Comparison of ENCODE assay signal across 8 mouse cellular contexts in the genomic region with DNA sequence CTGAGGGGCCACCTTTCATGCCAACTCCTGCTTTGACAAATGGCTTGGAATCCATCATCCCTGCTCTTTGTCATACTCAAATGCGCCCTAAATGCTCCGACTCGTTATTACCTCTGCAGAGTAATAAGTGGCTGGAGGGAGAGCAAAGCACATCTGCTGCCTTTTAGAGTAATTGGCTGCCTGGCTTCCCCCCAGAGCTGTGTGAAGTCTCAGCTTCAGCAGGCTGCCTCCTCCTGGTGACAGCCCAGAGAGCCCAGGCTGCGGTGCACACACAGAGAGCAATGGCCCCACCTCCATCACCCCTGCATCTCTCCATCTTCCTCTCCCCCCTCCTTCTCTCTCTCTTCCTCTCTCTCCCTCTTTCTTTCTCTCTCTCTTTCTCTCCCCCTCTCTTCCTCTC. TPM values are rescaled to one million over a fixed set of nuclear protein-coding genes. Genes with fewer than 3 reads are reported as not detected.
DNase-seq lines count a peak whose midpoint lies in the region; ATAC-seq and TF ChIP-seq lines count a peak whose summit lies in the region.
"Had no signal": no experiment of that assay in that cellular context is flagged by ENCODE, and none has a peak within 500 bp of the region (broad histone marks: within the 10 kb centered on the region; RNA-seq: fewer than 3 reads in every experiment).

No protein-coding gene starts in this region.

- H3K4me2 ChIP-seq in forebrain, embryonic 12.5 days, result no peak overlapping the region
- H3K4me2 ChIP-seq in limb, embryonic 14.5 days (replicated peaks; ENCODE audit: low read depth, low read length, severe bottlenecking), result peak overlapping the region; percentile 17; the same call in 1 of the 2 replicates
- H3K4me2 ChIP-seq: liver, embryonic 11.5 days had no signal

- DNase-seq in right cerebral cortex, adult 18-20 months, result peak; percentile 73
- no peak for DNase-seq in right cerebral cortex, postnatal 25 days
- peak; percentile 56 for DNase-seq in limb, embryonic 14.5 days (ENCODE audit: low spot score)
- no peak for DNase-seq in Muller cell, postnatal 12 days (ENCODE audit: inconsistent ontology term)

- TF ChIP-seq POLR2A in limb, embryonic 14.5 days (IDR thresholded peaks at IDR 0.05; ENCODE audit: borderline replicate concordance, extremely low read depth, insufficient read depth, insufficient read length), result no peak

- no peaks in the 10 kb centered on the region for H3K27me3 ChIP-seq in forebrain, embryonic 12.5 days
- H3K27me3 ChIP-seq in limb, embryonic 14.5 days (ENCODE audit: control insufficient read depth, insufficient read depth, low read length), result no peaks in the 10 kb centered on the region

- peak overlapping the region; percentile 78 for H3K27ac ChIP-seq in forebrain, embryonic 12.5 days
- H3K27ac ChIP-seq in limb, embryonic 14.5 days (replicated peaks; ENCODE audit: low read depth, low read length), result no peak overlapping the region

- no peaks in the 10 kb centered on the region for H3K36me3 ChIP-seq in forebrain, embryonic 12.5 days (replicated peaks)
- no peaks in the 10 kb centered on the region for H3K36me3 ChIP-seq in limb, embryonic 14.5 days (ENCODE audit: control insufficient read depth, insufficient read depth, low read length)

- 26% methylated on average over 4 of the region's 4 CpGs for WGBS in forebrain, embryonic 12.5 days
- WGBS in limb, embryonic 14.5 days, result 6% methylated on average over 4 of the region's 4 CpGs

- no peak overlapping the region for H3K9ac ChIP-seq in forebrain, embryonic 12.5 days
- H3K9ac ChIP-seq in limb, embryonic 14.5 days (ENCODE audit: low read depth, low read length, severe bottlenecking), result no peak overlapping the region

- no peak overlapping the region for H3K4me3 ChIP-seq in forebrain, embryonic 12.5 days (replicated peaks)
- H3K4me3 ChIP-seq in limb, embryonic 14.5 days (replicated peaks; ENCODE audit: low read length), result no peak overlapping the region

- peaks cover 33% of the 10 kb centered on the region for H3K4me1 ChIP-seq in forebrain, embryonic 12.5 days
- peaks cover 8% of the 10 kb centered on the region for H3K4me1 ChIP-seq in limb, embryonic 14.5 days (ENCODE audit: control insufficient read depth, insufficient read depth, low read length)

- no peaks in the 10 kb centered on the region for H3K9me3 ChIP-seq in forebrain, embryonic 12.5 days
- no peaks in the 10 kb centered on the region for H3K9me3 ChIP-seq in limb, embryonic 14.5 days (ENCODE audit: control insufficient read depth, low read length)

- peak; percentile 82 for ATAC-seq in forebrain, embryonic 12.5 days (ENCODE audit: low FRiP score)
- ATAC-seq in limb, embryonic 14.5 days (ENCODE audit: low FRiP score, low read depth), result no peak
- no peak for ATAC-seq in megakaryocyte-erythroid progenitor cell, adult 5-6 weeks (replicated peaks; ENCODE audit: low FRiP score, low TSS enrichment, poor library complexity, severe bottlenecking)
- no peak for ATAC-seq in CD4-positive, CD25-positive, alpha-beta regulatory T cell, adult 4 months

RNA-seq across cellular contexts. Expression of gene Rasgef1c, which starts 25.5 kb away (rescaled TPM):
- polyA plus RNA-seq in forebrain, embryonic 12.5 days (2016; fragmentation: Nextera tagmentation; extraction: Ambion mirVana), result 1.8 and 2.8 TPM in 2 replicates
- polyA plus RNA-seq in limb, embryonic 14.5 days (2012; rRNA removed), result 0.43 and 0.73 TPM in 2 replicates
- 0.34 and 0.88 TPM in 2 replicates for polyA plus RNA-seq in limb, embryonic 14.5 days (2014; fragmentation: Nextera tagmentation; extraction: Ambion mirVana)
- 1.4 and 5.6 TPM in 2 replicates for total RNA-seq in megakaryocyte-erythroid progenitor cell, adult 5-6 weeks (2014; fragmentation: Nextera tagmentation)
- 1.2 TPM in 2 replicates for total RNA-seq in megakaryocyte-erythroid progenitor cell, adult 5-6 weeks (2017)
- under 1 TPM; 0.35 to 0.39 TPM for polyA plus RNA-seq in CD4-positive, CD25-positive, alpha-beta regulatory T cell, adult 4 months (2017; shearing (Covaris generic))
- polyA plus RNA-seq: liver, embryonic 11.5 days had no signal

Comparison
In these comparisons a context has a peak if more than half of its experiments do, and no peak if none do; other contexts are left out.
1. DNase-seq: peak in right cerebral cortex, adult 18-20 months (single experiment) and limb, embryonic 14.5 days (single experiment); none in right cerebral cortex, postnatal 25 days (single experiment) and Muller cell, postnatal 12 days (single experiment).